Mouse (Mus musculus) gastrocnemius, adult 18-20 months (tissue): ENCODE data around the gene Gm20431. TPM values are rescaled to one million over a fixed set of nuclear protein-coding genes. Genes with fewer than 3 reads are reported as not detected.
"Not testable (repeated sequence)": the region's sequence is repeated elsewhere in the genome, so short reads cannot be mapped to it uniquely, and the experiment has no call there.

Source experiments
- DNase-seq: peaks from one replicate; pipeline ENCODE4 v3.0.0; 2021; ENCODE audit warnings: low spot score
- total RNA-seq, 2 experiments: library from RNA; stranded (reverse); gene quantifications; 2 replicates each; pipeline ENCODE4 v1.2.3; 2021

Gene Gm20431
- total RNA-seq, 2 experiments from 2014 or later: 8.0 to 9.4 TPM

GRCm38 (mm10) chr2:167660611-167660971 lies 705 bp downstream of the Gm20431 start:
- no peak for DNase-seq

GRCm38 (mm10) chr2:167659847-167660610 lies 1.3 kb downstream of the Gm20431 start:
- peak; percentile 46 for DNase-seq

DNA sequence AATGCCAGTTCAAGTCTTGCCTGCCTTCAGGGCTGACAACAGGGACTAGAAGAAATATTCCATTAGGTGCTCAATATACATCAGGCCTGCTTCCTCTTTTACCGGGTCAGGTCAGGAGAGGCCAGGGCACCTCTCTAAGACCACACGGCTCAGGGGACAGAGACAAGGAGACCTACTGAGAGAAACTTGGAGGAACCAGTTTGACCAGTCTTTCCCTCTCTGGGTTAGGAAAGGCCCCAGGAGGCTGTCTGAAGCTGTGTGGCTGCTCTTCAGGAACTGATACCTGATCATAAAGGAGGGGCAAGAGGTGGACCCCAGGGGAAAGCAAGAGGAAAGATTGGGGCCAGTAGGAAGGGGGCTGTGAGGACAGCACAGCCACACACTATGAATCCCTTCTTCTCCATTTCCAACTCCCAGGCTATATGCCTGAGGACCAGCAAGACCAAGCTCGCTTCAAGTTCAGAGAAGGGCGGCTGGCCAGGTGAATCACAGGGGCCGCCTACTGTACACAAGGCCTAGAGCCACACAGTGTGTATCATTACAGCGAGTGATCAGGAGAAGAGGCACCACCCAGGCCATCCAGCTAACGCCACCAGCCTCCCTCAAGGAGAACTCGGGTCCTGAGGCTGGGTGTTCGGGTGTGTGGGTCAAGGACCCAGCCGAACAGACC lies 2.0 kb downstream of the Gm20431 start:
- no peak for DNase-seq

GRCm38 (mm10) chr2:167658712-167659111 lies 2.6 kb downstream of the Gm20431 start:
- no peak for DNase-seq

GRCm38 (mm10) chr2:167657973-167658372 lies 3.3 kb downstream of the Gm20431 start:
- DNase-seq: no peak

DNA sequence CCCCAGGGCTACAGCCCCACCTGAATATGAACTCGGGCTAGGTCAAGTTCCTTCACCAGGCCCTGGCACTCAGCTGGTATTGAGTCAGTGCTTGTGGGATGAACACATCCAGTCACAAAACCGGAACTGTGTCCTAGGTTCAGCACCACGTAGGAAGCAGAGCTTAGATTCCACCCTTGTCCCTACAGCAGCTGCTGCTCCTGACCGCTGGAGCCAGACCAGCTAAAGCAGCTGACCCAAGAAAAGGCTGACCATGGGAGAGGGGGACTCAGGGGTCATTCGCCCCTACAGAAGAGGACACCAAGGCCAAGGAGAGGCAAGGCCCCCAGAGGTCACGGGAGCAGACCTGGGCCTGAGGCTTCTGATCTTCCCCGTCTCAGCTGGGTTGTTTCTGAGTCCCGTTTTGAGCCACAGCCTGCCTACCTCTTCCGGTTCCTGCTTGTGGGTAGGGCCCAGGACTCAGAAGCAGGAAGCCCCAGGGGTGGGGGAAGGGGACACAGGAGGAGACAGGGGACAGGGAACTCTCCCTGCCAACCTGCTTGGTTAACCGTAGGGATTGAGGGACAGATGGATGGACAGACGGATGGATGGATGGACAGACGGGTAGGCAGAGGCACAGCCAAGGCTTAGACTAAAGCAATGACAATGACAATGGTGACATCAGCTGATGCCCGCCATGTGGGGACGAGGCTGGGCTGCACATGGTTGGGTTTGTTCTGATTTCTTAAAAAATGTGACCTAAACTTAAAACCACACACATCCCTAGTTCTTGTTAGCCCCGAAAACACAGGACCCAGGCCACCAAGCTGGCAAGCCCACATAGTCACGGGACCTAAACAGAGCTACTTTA lies 4.4 kb downstream of the Gm20431 start:
- no peak for DNase-seq

- DNase-seq: no peak
Measured at GRCm38 (mm10) chr2:167654911-167655600, 6.2 kb downstream of the Gm20431 start.

DNA sequence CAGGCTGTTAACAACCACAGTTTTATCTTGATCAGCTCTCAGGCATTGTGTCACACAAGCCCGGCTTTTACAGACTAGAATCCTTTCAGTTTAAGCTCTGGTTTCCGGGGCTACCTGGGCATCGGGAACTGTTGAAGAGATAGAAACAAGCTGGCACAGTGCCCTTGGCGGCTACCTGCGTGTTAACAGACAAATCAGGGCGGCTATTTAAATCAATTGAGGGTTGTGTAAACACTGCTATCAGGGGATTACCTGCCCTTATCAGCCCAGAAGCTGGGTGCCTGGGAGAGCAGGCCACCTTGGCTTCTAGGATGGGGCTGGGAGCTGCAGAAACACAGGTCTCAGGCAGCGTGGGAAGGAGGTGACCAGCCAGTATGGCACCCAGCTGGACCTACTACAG lies 8.6 kb downstream of the Gm20431 start:
- no peak for DNase-seq

GRCm38 (mm10) chr2:167651622-167652021 lies 9.7 kb downstream of the Gm20431 start:
- DNase-seq: no peak

DNA sequence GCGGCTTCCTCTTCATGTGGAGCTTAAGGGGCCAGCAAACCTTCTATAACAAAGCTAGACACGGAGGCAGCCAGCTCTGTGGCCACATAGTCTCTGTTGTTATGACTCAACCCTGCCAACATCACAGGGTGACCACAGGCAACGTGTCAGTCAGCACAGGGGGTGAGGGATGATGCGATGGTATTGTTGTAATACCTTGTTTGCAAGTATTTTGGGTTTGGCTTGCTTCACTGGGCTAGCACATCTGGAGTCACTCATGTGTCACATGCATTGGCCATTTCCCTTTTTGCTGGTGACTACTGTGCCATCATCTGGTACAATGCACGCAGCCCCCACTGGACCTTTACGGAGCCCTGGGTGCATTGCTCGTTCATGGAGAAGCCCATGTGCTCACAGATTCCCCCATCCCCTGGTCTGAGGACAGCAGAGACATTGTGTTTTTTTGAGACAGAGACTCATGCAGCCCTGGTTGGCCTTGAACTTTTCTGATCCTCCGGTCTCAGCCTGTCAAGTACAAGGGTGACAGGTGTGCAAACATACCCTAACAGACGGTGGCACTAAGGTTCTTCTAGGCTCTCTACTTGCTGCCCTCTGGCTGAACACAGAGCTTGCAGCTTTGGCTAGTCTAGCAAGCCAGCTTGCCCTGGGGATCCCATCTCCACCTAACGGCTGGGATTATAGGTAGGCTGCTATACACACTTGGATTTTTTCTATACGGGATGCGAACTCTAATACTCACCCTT lies 11.8 kb downstream of the Gm20431 start:
- DNase-seq: no peak

DNA sequence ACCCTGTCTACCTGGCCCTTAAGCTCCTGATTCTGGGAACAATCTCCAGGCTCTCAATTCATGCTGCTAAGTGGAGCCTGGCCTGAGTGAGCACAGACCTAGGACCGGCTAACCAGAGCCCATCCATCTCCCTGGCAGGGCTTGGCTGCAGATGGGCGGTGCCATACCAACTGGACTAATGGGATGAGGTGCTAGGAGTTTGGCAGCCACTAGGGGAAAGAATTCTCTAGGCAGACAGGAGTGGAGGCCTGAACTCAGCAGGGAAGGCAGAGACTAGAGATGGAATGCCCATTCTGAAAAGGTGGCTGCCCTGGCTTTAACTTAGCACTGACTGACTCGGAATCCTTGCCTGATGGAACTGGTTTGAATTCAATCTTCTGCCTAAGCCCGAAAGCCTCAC lies 14.9 kb downstream of the Gm20431 start:
- no peak for DNase-seq

DNA sequence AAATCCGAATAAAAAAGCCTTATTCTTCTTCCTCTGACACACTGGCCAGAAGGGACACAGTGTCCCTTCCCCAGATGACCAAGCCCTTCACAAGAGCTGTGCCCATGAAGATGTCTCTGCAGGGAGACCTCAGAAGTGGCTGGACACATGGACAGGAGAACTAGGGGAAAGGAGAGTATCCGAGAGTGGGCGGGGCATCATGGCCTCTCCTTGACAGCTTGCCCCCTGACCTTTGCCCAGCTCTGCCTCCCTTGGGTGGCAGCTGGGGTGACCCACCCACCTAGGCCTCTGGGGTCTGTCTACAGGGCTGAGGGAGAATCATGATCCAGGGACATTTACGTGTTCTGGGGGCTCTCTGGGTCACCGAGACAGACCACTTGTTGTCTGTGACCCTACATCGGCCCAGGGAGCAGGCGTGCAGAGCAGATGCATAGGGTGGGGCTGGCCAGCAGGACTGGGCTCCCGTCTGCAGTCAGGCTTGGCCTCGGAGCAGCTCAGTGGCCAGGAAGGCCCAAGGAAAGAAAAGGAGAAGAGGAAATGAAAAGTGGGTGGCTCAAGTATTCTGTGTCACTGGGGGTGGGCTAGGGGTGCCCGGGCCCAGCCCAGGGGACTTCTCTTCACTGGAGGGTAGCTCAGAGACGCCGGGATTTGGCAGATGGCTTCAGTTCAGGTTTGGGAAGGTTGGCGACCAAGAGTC lies 17.8 kb downstream of the Gm20431 start:
- not testable (repeated sequence) for DNase-seq

DNA sequence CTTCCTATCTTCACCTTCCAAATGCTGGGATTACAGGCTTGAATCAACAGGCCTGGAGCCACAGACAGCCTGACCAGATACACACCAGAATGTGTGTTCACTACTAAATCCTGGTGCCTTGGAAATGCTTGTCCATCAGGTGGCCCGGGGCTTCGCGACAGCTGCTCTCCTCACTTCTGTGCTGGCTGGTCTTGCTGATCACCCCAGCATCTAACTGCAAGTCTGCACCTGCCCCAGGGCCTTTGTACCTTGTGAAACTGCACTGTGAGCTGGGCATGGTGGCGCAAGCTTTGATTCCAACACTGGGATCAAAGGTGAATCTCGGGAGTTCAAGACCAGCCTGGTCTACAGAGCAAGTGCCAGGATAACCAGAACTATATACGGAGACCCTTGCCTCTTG lies 19.1 kb downstream of the Gm20431 start:
- DNase-seq: no peak

DNA sequence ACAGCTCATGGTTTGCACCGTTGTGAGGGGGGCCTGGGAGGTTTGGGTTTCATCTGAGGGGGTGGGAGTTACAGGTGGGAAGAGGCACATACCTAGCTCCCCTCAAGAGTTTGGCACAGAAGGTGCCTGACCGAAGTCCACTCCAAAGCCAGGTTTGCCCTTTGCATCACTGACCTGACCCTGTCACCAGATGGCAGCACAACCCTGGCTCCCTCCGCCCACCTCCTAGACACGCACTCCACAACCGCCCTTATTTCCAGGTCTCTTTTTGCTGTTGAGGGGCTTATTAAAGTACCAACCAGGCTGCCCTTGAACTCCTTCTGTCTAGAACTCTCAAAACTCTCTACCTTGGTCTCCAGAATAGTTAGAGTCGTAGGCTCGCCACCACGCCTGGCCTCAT lies 20.0 kb downstream of the Gm20431 start:
- no peak for DNase-seq

GRCm38 (mm10) chr2:167640279-167640678 lies 21.0 kb downstream of the Gm20431 start:
- no peak for DNase-seq

- no peak for DNase-seq
Measured at GRCm38 (mm10) chr2:167634865-167635512, 26.3 kb downstream of the Gm20431 start.

GRCm38 (mm10) chr2:167634338-167634770 lies 26.9 kb downstream of the Gm20431 start:
- DNase-seq: peak; percentile 99

DNA sequence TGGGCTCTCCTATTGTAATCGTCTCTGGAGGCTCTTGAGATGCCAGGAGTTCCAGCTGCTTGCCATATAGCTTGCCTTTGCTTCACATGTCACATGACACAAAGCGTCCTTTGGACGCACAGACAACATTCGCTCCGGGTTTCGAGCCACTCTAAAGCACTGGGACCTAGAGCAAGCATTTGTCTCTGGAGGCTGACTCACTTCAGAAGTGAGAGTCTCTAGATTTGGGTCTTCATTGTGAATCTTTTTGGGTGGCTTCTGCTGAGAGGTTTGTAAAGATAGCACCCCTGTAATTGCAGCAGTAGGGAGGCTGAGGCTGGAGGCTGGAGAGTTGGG lies 27.8 kb downstream of the Gm20431 start:
- DNase-seq: no peak

GRCm38 (mm10) chr2:167632731-167633536 lies 28.4 kb downstream of the Gm20431 start:
- DNase-seq: no peak
